Mouse (Mus musculus): Measurements from ENCODE around the gene Usp49.

- TF ChIP-seq POLR2A (IDR thresholded peaks at IDR 0.05; ENCODE audit: low read depth, low read length) (no peak), CTCF (IDR thresholded peaks at IDR 0.05; ENCODE audit: extremely low read depth, insufficient read depth, insufficient read length, insufficient replicate concordance) (no peak)
Observed at GRCm38 (mm10) chr17:47678702-47679101, 48.2 kb downstream of the Usp49 start.

Data from spleen, adult 2 months (tissue).